Mouse (Mus musculus): ENCODE measurements at regions not wholly inside any gene's neighbourhood (a gene's known extent, or its start where the extent isn't known, plus 50 kb on each side); places are given as distances from the start of the nearest gene placed in this dataset.
"Not testable (repeated sequence)": the region's sequence is repeated elsewhere in the genome, so short reads cannot be mapped to it uniquely, and the experiment has no call there.

DNA sequence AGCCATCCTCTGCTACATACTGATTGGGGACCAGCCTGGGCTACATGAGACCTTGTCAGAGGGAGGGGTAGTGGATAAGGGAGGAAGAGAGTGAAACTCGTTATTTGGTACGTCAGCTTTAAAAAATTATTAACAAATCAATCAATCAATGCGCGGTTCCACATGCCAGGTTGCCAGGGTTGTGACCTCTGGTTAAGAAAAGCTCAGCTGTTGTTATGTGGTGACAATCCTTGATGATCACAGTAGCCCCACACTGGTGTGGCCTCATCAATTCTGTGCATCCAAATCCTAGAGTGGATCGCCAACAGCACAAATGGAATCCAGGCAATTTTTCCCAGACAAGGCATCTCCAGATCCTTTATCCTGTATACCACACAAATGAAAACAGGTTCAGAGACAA is 74.3 kb upstream of the Cdk6 start:
- in situ Hi-C loops (cut with MboI; ENCODE audit: low pct_unique_long_range_greater_than_20kb): no loop called here
- POLR2A ChIA-PET: no interaction called here
- ATAC-seq (no peak), DNase-seq (ENCODE audit: low read depth, low spot score) (no peak)
- no peak for TF ChIP-seq CTCF (IDR thresholded peaks at IDR 0.05)
- no peaks in the 10 kb centered on the region for H3K27me3 ChIP-seq
- CTCF ChIA-PET: no interaction called here

DNA sequence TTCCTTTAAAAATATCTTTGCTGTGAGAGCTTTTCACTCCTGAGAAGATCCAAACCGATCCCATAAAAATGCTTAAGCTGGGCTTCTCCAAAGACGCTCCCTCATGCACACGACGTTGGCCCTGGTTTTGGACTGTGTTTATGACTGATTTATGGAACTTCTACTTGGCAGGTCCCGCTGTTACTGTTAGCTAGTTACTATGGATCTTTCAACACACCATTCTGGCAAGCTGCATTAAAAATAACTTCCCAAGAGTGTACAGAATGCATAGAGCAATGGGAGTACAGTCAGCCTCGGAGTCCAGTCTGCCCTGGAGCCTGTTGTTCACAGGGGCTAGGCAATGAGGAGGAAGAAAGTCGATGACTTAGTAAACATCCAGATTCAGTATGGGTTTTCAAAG is 71.5 kb upstream of the Cdk6 start:
- ATAC-seq (no peak), DNase-seq (ENCODE audit: low read depth, low spot score) (no peak)
- ChIA-PET CTCF (interaction anchor here (1.7 kb wide), 1 partner anchor 21 kb away, joined by 3 read pairs; no protein-coding TSS in a partner anchor), POLR2A (no interaction called here)
- H3K27me3 ChIP-seq: no peaks in the 10 kb centered on the region
- in situ Hi-C loops (cut with MboI; ENCODE audit: low pct_unique_long_range_greater_than_20kb): no loop called here
- TF ChIP-seq CTCF (IDR thresholded peaks at IDR 0.05): no peak

DNA sequence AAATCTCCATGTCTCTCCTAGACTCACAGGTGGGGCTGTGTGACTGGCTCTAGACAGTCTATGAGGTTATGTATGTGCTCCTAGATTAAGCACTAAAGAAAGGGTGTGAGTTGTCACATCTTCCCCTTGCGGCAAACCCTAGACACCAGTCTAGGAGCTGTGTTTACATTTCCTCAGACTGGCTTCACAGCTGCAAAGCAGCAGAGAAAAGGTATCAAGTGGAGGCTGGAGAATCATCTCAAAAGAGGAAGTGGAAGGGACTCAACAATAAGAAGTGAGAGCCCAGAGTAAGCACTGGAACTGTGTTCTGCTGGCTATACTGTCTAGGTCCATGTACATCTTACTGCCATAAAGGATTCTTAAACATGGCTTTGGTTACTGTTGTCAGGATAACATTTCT is 68.1 kb upstream of the Cdk6 start:
- ATAC-seq; POLR2A ChIA-PET; CTCF ChIA-PET; in situ Hi-C loops (cut with MboI; ENCODE audit: low pct_unique_long_range_greater_than_20kb); H3K27me3 ChIP-seq; DNase-seq (ENCODE audit: low read depth, low spot score): not testable (repeated sequence)

DNA sequence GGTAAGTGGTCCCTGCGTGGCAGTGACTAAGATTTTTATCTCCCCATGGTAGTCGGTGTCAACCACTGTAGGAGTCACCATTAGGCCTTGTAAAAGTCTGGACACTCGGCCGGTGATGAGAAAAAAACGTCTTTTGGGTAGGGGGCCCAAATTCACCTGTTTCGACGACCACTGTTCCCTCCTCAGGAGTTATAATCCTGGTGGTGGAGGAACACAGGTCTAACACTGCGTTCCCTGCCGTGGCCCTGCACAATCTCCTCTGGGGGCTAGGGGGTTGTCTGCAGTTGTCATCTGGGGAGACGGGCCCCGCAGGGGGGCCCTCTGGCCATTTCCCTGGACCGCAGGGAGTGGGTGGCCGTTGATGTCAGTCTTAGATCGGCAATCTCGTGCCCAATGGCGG is 64.0 kb upstream of the Cdk6 start:
- DNase-seq (ENCODE audit: low read depth, low spot score); H3K27me3 ChIP-seq; in situ Hi-C loops (cut with MboI; ENCODE audit: low pct_unique_long_range_greater_than_20kb); ATAC-seq; CTCF ChIA-PET: not testable (repeated sequence)
- POLR2A ChIA-PET: interaction anchor here (0.6 kb wide), 1 partner anchor 45 kb away, joined by 3 read pairs; no protein-coding TSS in a partner anchor

DNA sequence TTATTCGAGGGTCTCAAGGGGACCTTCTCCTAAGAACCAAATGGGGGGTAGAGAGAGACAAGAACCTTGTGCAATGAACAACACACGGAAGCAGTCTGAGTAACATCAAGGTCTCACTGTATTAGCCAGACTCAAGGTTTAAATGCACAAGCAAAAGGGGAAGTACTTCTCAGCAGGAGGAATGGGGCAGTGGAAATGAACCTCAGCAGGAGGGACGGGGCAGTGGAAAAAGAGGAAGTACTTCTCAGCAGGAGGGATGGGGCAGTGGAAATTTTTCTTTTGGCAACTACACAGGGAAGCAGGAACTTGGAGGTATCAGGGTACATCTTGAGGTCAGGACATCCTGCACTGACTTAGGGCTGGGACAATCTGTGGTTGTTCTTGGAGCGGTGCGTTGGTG is 62.3 kb upstream of the Cdk6 start:
- in situ Hi-C loops (cut with MboI; ENCODE audit: low pct_unique_long_range_greater_than_20kb): not testable (repeated sequence)

DNA sequence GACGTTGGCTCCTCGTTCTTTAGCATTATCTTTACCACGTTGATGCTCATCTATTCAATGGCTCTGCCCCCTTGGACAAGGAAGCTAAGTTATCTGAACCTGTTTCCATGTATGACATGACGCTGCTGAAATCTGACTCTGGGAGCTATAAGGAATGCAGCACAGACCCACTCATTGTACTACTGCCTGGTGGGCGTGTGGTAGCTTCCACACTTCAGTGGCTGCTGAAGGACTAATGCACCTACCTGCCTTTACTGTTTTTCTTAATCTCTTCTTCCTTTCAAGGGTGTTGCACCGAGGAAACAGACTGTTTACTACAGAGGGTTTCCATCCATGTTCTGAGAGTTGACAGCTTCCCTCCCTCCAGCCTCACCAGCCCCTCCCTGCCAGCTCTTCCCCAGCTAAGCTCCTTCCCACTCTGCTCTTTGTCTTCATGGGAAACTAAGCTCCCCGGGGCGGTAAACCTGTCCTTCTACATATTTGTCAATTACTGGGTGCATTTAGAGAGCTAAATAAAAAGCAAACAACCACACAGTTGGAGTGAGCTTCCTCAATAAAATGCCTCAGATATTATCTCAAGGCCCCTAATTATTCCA is 59.3 kb upstream of the Cdk6 start:
- H3K27me3 ChIP-seq; CTCF ChIA-PET; in situ Hi-C loops (cut with MboI; ENCODE audit: low pct_unique_long_range_greater_than_20kb); ATAC-seq; DNase-seq (ENCODE audit: low read depth, low spot score); POLR2A ChIA-PET: not testable (repeated sequence)

More for the DNA sequence above, 62.3 kb upstream of the Cdk6 start:
- POLR2A ChIA-PET; ATAC-seq; DNase-seq (ENCODE audit: low read depth, low spot score); CTCF ChIA-PET; H3K27me3 ChIP-seq: not testable (repeated sequence)

DNA sequence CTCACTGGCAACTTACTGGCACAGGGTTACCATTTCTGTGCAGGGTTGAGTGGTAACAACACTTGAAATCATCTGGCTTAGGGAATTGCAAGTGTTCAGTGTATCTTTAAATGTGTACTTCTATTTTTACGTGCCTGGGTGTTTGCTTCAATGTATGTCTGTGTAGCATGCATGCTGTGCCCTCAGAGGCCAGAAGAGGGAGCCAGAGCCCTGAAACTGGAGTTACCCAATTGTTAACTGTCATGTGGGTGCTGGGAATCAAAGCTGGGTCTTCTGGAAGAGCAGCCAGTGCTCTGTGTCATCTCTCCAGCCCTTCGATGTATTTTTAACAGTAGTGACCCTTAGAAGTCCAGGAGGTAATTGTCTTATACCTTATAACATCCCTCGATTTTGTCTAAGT is 58.2 kb upstream of the Cdk6 start:
- CTCF ChIA-PET: no interaction called here
- in situ Hi-C loops (cut with MboI; ENCODE audit: low pct_unique_long_range_greater_than_20kb): no loop called here
- no peaks in the 10 kb centered on the region for H3K27me3 ChIP-seq
- DNase-seq (ENCODE audit: low read depth, low spot score): no peak
- POLR2A ChIA-PET: no interaction called here
- TF ChIP-seq CTCF (IDR thresholded peaks at IDR 0.05): peak; percentile 54
- no peak for ATAC-seq

DNA sequence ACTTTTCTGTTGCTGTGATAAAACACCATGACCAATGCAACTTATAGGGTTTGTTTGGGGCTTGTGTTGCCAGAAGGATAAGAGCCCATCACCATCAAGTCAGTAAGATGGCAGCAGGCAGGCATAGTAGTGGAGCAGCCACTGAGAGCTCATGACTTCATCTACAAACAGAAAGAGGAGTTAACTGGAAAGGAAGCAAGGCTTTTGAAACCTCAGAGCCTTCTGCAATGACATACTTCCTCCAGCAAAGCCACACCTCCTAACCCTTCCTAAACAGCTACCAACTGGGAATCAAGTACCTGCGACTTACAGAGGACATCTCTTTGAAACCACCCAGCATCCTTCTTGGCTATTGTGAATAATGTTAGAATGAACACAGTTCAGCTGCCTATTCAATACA is 57.0 kb upstream of the Cdk6 start:
- H3K27me3 ChIP-seq; CTCF ChIA-PET; ATAC-seq; POLR2A ChIA-PET; in situ Hi-C loops (cut with MboI; ENCODE audit: low pct_unique_long_range_greater_than_20kb); DNase-seq (ENCODE audit: low read depth, low spot score): not testable (repeated sequence)

DNA sequence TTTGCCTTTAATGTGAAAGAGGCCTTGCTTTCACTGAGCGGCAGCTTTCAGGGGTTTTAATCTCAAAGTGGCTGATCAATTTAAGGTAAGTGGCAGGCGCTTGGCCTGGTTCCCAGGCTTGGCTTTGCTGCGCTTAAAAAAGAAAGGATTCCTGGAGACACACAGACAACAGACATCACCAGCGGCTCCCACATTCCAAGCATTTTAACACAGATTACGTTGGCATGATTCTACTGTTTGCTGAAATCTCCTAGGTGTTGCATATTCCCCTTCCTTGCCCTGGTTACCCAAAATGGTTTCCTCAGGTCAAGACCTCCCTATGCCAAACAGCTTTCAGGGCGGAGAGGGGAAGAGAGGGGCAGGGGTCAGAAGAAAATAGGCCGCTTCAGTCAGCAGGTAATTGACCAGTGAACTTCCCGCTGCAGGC is 51.3 kb upstream of the Cdk6 start:
- POLR2A ChIA-PET: not testable (repeated sequence)

More for the DNA sequence above, 51.3 kb upstream of the Cdk6 start:
- ATAC-seq (peak; percentile 95), DNase-seq (ENCODE audit: low read depth, low spot score) (peak; percentile 48)
- CTCF ChIA-PET; in situ Hi-C loops (cut with MboI; ENCODE audit: low pct_unique_long_range_greater_than_20kb); H3K27me3 ChIP-seq: not testable (repeated sequence)

All from Patski (cell line).